In genomic region chr16:4604293-4604837, GRCm38 (mm10) we compare ENCODE assay signal across 9 mouse cellular contexts. TPM values are rescaled to one million over a fixed set of nuclear protein-coding genes. Genes with fewer than 3 reads are reported as not detected.
DNase-seq lines count a peak whose midpoint lies in the region; ATAC-seq lines count a peak whose summit lies in the region.
"Had no signal": no experiment of that assay in that cellular context is flagged by ENCODE, and none has a peak within 500 bp of the region (broad histone marks: within the 10 kb centered on the region; RNA-seq: fewer than 3 reads in every experiment).

No protein-coding gene starts in this region.

- H3K4me3 ChIP-seq in heart, embryonic 12.5 days: no peak overlapping the region
- H3K4me3 ChIP-seq in neural tube, embryonic 13.5 days: no peak overlapping the region
- H3K4me3 ChIP-seq in neural tube, embryonic 15.5 days (replicated peaks): no peak overlapping the region
- H3K4me3 ChIP-seq in limb, embryonic 12.5 days (replicated peaks): no peak overlapping the region

- no peak overlapping the region for H3K4me2 ChIP-seq in heart, embryonic 12.5 days
- H3K4me2 ChIP-seq in neural tube, embryonic 13.5 days: no peak overlapping the region
- H3K4me2 ChIP-seq in neural tube, embryonic 15.5 days: no peak overlapping the region
- no peak overlapping the region for H3K4me2 ChIP-seq in limb, embryonic 12.5 days

- no peaks in the 10 kb centered on the region for H3K9me3 ChIP-seq in heart, embryonic 12.5 days (replicated peaks)
- no peaks in the 10 kb centered on the region for H3K9me3 ChIP-seq in neural tube, embryonic 13.5 days
- H3K9me3 ChIP-seq in neural tube, embryonic 15.5 days (replicated peaks): no peaks in the 10 kb centered on the region
- no peaks in the 10 kb centered on the region for H3K9me3 ChIP-seq in limb, embryonic 12.5 days

- peak overlapping the region; percentile 84 for H3K27ac ChIP-seq in heart, embryonic 12.5 days (ENCODE audit: poor library complexity, severe bottlenecking)
- H3K27ac ChIP-seq in neural tube, embryonic 13.5 days (replicated peaks): no peak overlapping the region
- no peak overlapping the region for H3K27ac ChIP-seq in neural tube, embryonic 15.5 days (replicated peaks)
- H3K27ac ChIP-seq in limb, embryonic 12.5 days: peak overlapping the region; percentile 94

- H3K4me1 ChIP-seq in heart, embryonic 12.5 days (replicated peaks): peaks cover 86% of the 10 kb centered on the region
- peaks cover 87% of the 10 kb centered on the region for H3K4me1 ChIP-seq in neural tube, embryonic 13.5 days (replicated peaks)
- H3K4me1 ChIP-seq in neural tube, embryonic 15.5 days: peaks cover 85% of the 10 kb centered on the region
- peaks cover 93% of the 10 kb centered on the region for H3K4me1 ChIP-seq in limb, embryonic 12.5 days (replicated peaks)

- 66% methylated on average over 11 of the region's 11 CpGs for WGBS in heart, embryonic 12.5 days
- WGBS in neural tube, embryonic 13.5 days: 62% methylated on average over 11 of the region's 11 CpGs
- 70% methylated on average over 11 of the region's 11 CpGs for WGBS in neural tube, embryonic 15.5 days
- 71% methylated on average over 11 of the region's 11 CpGs for WGBS in limb, embryonic 12.5 days

- peak overlapping the region; percentile 53 for H3K9ac ChIP-seq in heart, embryonic 12.5 days
- H3K9ac ChIP-seq in neural tube, embryonic 13.5 days: 0 out of 2 replicates have a peak overlapping the region, but pooled peaks have one; percentile 14
- H3K9ac ChIP-seq in neural tube, embryonic 15.5 days (replicated peaks): no peak overlapping the region
- peak overlapping the region; percentile 50; the same call in 1 of the 2 replicates for H3K9ac ChIP-seq in limb, embryonic 12.5 days (replicated peaks)

- DNase-seq in heart, adult 9 months (ENCODE audit: low spot score in 2 of 2): no peak
- DNase-seq in B cell, adult 2 months: no peak
- no peak for DNase-seq in cerebellum, adult 11 months
- no peak for DNase-seq in layer of hippocampus, adult 8-10 months (ENCODE audit: low spot score in 2 of 2)
- DNase-seq: right cerebral cortex, adult 18-20 months had no signal

- ATAC-seq in heart, embryonic 12.5 days (ENCODE audit: insufficient number of reproducible peaks, low FRiP score): no peak
- no peak for ATAC-seq in neural tube, embryonic 13.5 days (ENCODE audit: low read depth)
- no peak for ATAC-seq in neural tube, embryonic 15.5 days (ENCODE audit: low FRiP score)
- ATAC-seq in limb, embryonic 12.5 days (ENCODE audit: insufficient number of reproducible peaks, insufficient read depth, low FRiP score, low TSS enrichment, low read depth): no peak

- H3K36me3 ChIP-seq in heart, embryonic 12.5 days: peaks cover 8% of the 10 kb centered on the region
- peaks cover 6% of the 10 kb centered on the region; the same call in 1 of the 2 replicates for H3K36me3 ChIP-seq in neural tube, embryonic 13.5 days
- peaks cover 5% of the 10 kb centered on the region for H3K36me3 ChIP-seq in neural tube, embryonic 15.5 days
- peaks cover 11% of the 10 kb centered on the region for H3K36me3 ChIP-seq in limb, embryonic 12.5 days

- no peaks in the 10 kb centered on the region for H3K27me3 ChIP-seq in heart, embryonic 12.5 days (replicated peaks)
- H3K27me3 ChIP-seq in neural tube, embryonic 13.5 days: no peaks in the 10 kb centered on the region
- no peaks in the 10 kb centered on the region for H3K27me3 ChIP-seq in neural tube, embryonic 15.5 days (replicated peaks)
- H3K27me3 ChIP-seq in limb, embryonic 12.5 days: no peaks in the 10 kb centered on the region

RNA-seq across cellular contexts. Expression of gene Glis2, which starts 9.9 kb away (rescaled TPM):
- 24.9 and 25.5 TPM in 2 replicates for polyA plus RNA-seq in heart, embryonic 12.5 days (2016; fragmentation: Nextera tagmentation; extraction: Ambion mirVana)
- 22.2 and 28.8 TPM in 2 replicates for polyA plus RNA-seq in neural tube, embryonic 13.5 days (2015; fragmentation: Nextera tagmentation; extraction: Ambion mirVana)
- 17.2 and 18.7 TPM in 2 replicates for polyA plus RNA-seq in neural tube, embryonic 15.5 days (2015; fragmentation: Nextera tagmentation; extraction: Ambion mirVana)
- polyA plus RNA-seq in limb, embryonic 12.5 days (2016; fragmentation: Nextera tagmentation; extraction: Ambion mirVana): 28.4 and 32.6 TPM in 2 replicates
- 10 to 100 TPM; 10.9 to 18.4 (median 11.9) TPM for total RNA-seq in layer of hippocampus, adult 8-10 months (2022)

RNA-seq across cellular contexts. Expression of gene Pam16, which starts 20.4 kb away (rescaled TPM):
- 127 and 128 TPM in 2 replicates for polyA plus RNA-seq in heart, embryonic 12.5 days (2016; fragmentation: Nextera tagmentation; extraction: Ambion mirVana)
- 152 and 169 TPM in 2 replicates for polyA plus RNA-seq in neural tube, embryonic 13.5 days (2015; fragmentation: Nextera tagmentation; extraction: Ambion mirVana)
- 150 and 179 TPM in 2 replicates for polyA plus RNA-seq in neural tube, embryonic 15.5 days (2015; fragmentation: Nextera tagmentation; extraction: Ambion mirVana)
- 111 and 120 TPM in 2 replicates for polyA plus RNA-seq in limb, embryonic 12.5 days (2016; fragmentation: Nextera tagmentation; extraction: Ambion mirVana)
- 100 to 1,000 TPM in 1 of 4 experiments, 10 to 100 TPM in 3; 81.5 to 100 (median 89.5) TPM for total RNA-seq in layer of hippocampus, adult 8-10 months (2022)

RNA-seq across cellular contexts. Expression of gene Vasn, which starts 35.4 kb away (rescaled TPM):
- polyA plus RNA-seq in heart, embryonic 12.5 days (2016; fragmentation: Nextera tagmentation; extraction: Ambion mirVana): 14.8 and 16.4 TPM in 2 replicates
- 6.7 TPM in 2 replicates for polyA plus RNA-seq in neural tube, embryonic 13.5 days (2015; fragmentation: Nextera tagmentation; extraction: Ambion mirVana)
- polyA plus RNA-seq in neural tube, embryonic 15.5 days (2015; fragmentation: Nextera tagmentation; extraction: Ambion mirVana): 7.1 and 8.8 TPM in 2 replicates
- polyA plus RNA-seq in limb, embryonic 12.5 days (2016; fragmentation: Nextera tagmentation; extraction: Ambion mirVana): 29.4 and 30.4 TPM in 2 replicates
- total RNA-seq in layer of hippocampus, adult 8-10 months (2022): 10 to 100 TPM in 1 of 4 experiments, 1 to 10 TPM in 3; 4.8 to 10.2 (median 6.7) TPM

RNA-seq across cellular contexts. Expression of gene Dnaja3, which starts 35.4 kb away (rescaled TPM):
- polyA plus RNA-seq in heart, embryonic 12.5 days (2016; fragmentation: Nextera tagmentation; extraction: Ambion mirVana): 77.6 and 77.7 TPM in 2 replicates
- 55.7 and 59.2 TPM in 2 replicates for polyA plus RNA-seq in neural tube, embryonic 13.5 days (2015; fragmentation: Nextera tagmentation; extraction: Ambion mirVana)
- 68.6 and 71.0 TPM in 2 replicates for polyA plus RNA-seq in neural tube, embryonic 15.5 days (2015; fragmentation: Nextera tagmentation; extraction: Ambion mirVana)
- polyA plus RNA-seq in limb, embryonic 12.5 days (2016; fragmentation: Nextera tagmentation; extraction: Ambion mirVana): 55.1 and 58.0 TPM in 2 replicates
- total RNA-seq in layer of hippocampus, adult 8-10 months (2022): 10 to 100 TPM; 59.6 to 68.7 (median 64.4) TPM

RNA-seq across cellular contexts. Expression of gene Tfap4, which starts 44.7 kb away (rescaled TPM):
- 8.1 and 8.4 TPM in 2 replicates for polyA plus RNA-seq in heart, embryonic 12.5 days (2016; fragmentation: Nextera tagmentation; extraction: Ambion mirVana)
- 10.2 TPM in 2 replicates for polyA plus RNA-seq in neural tube, embryonic 13.5 days (2015; fragmentation: Nextera tagmentation; extraction: Ambion mirVana)
- polyA plus RNA-seq in neural tube, embryonic 15.5 days (2015; fragmentation: Nextera tagmentation; extraction: Ambion mirVana): 8.6 and 12.3 TPM in 2 replicates
- polyA plus RNA-seq in limb, embryonic 12.5 days (2016; fragmentation: Nextera tagmentation; extraction: Ambion mirVana): 29.1 and 31.0 TPM in 2 replicates
- total RNA-seq in layer of hippocampus, adult 8-10 months (2022): 1 to 10 TPM; 5.8 to 7.4 (median 7.4) TPM

Comparison
In these comparisons a context has a peak if more than half of its experiments do, and no peak if none do; other contexts are left out.
1. H3K27ac ChIP-seq: peak in heart, embryonic 12.5 days (single experiment) and limb, embryonic 12.5 days (single experiment); none in neural tube, embryonic 13.5 days (single experiment) and neural tube, embryonic 15.5 days (single experiment).